Mouse (Mus musculus) layer of hippocampus, adult 11-12 months (tissue): ENCODE results near the gene Kcnc4.
A peak's percentile ranks its signal among the peaks of the same experiment; 100 is the strongest.

Experiments used
- DNase-seq: peaks from one replicate; pipeline ENCODE4 v3.0.0; 2022; ENCODE audit warnings: low spot score

The Kcnc4 gene

GRCm38 (mm10) chr3:107459196-107459772 lies at the start of gene Kcnc4:
Gene Kcnc4, minus strand, starts transcription at chr3:107459552.
- no peak for DNase-seq

GRCm38 (mm10) chr3:107508696-107509095 lies 49.3 kb upstream of the Kcnc4 start:
- DNase-seq: no peak

- no peak for DNase-seq
Observed at GRCm38 (mm10) chr3:107507966-107508365, 48.6 kb upstream of the Kcnc4 start.

- DNase-seq: no peak
Observed at GRCm38 (mm10) chr3:107506531-107506930, 47.2 kb upstream of the Kcnc4 start.

- DNase-seq: peak; percentile 60
Observed at GRCm38 (mm10) chr3:107505464-107506367, 46.4 kb upstream of the Kcnc4 start.

GRCm38 (mm10) chr3:107504542-107504941 lies 45.2 kb upstream of the Kcnc4 start:
- DNase-seq: no peak

GRCm38 (mm10) chr3:107503716-107504115 lies 44.4 kb upstream of the Kcnc4 start:
- no peak for DNase-seq

- DNase-seq: peak; percentile 36
Observed at GRCm38 (mm10) chr3:107501702-107502151, 42.4 kb upstream of the Kcnc4 start.

GRCm38 (mm10) chr3:107500301-107500700 lies 40.9 kb upstream of the Kcnc4 start:
- no peak for DNase-seq

GRCm38 (mm10) chr3:107496086-107496850 lies 36.9 kb upstream of the Kcnc4 start:
- no peak for DNase-seq

- no peak for DNase-seq
Observed at GRCm38 (mm10) chr3:107495524-107495923, 36.2 kb upstream of the Kcnc4 start.

- peak; percentile 87 for DNase-seq
Observed at GRCm38 (mm10) chr3:107491459-107491858, 32.1 kb upstream of the Kcnc4 start.

GRCm38 (mm10) chr3:107488637-107489036 lies 29.3 kb upstream of the Kcnc4 start:
- no peak for DNase-seq

GRCm38 (mm10) chr3:107483290-107483689 lies 23.9 kb upstream of the Kcnc4 start:
- peak; percentile 73 for DNase-seq

- no peak for DNase-seq
Observed at GRCm38 (mm10) chr3:107480660-107481059, 21.3 kb upstream of the Kcnc4 start.

GRCm38 (mm10) chr3:107472198-107472597 lies 12.8 kb upstream of the Kcnc4 start:
- no peak for DNase-seq

GRCm38 (mm10) chr3:107469059-107469458 lies 9.7 kb upstream of the Kcnc4 start:
- no peak for DNase-seq

GRCm38 (mm10) chr3:107468106-107468505 lies 8.8 kb upstream of the Kcnc4 start:
- no peak for DNase-seq

GRCm38 (mm10) chr3:107466577-107466976 lies 7.2 kb upstream of the Kcnc4 start:
- peak; percentile 82 for DNase-seq

- peak; percentile 84 for DNase-seq
Observed at GRCm38 (mm10) chr3:107462160-107462559, 2.8 kb upstream of the Kcnc4 start.

GRCm38 (mm10) chr3:107459773-107460431 lies 550 bp upstream of the Kcnc4 start:
- no peak for DNase-seq
